22 mouse cellular contexts compared by ENCODE assay signal in genomic region chr14:72598976-72599740, GRCm38 (mm10).
DNase-seq lines count a peak whose midpoint lies in the region; ATAC-seq and TF ChIP-seq lines count a peak whose summit lies in the region.
"Had no signal": no experiment of that assay in that cellular context is flagged by ENCODE, and none has a peak within 500 bp of the region (broad histone marks: within the 10 kb centered on the region; RNA-seq: fewer than 3 reads in every experiment).

No protein-coding gene starts in this region.

- no peak for TF ChIP-seq CTCF in liver, adult 2 months (IDR thresholded peaks at IDR 0.05; ENCODE audit: low read depth, low read length)
- TF ChIP-seq CTCF in liver, postnatal 0 days (IDR thresholded peaks at IDR 0.05; ENCODE audit: low read depth): no peak
- no peak for TF ChIP-seq CTCF in kidney, adult 2 months (conservative IDR thresholded peaks at IDR 0.05; ENCODE audit: insufficient read depth, insufficient read length, low read depth, low read length)

- H3K4me3 ChIP-seq in liver, adult 2 months (ENCODE audit: insufficient read depth, low read depth, low read length): peak overlapping the region; percentile 26; the same call in 1 of the 2 replicates
- no peak overlapping the region for H3K4me3 ChIP-seq in liver, embryonic 11.5 days (ENCODE audit: low read depth, low read length)
- no peak overlapping the region for H3K4me3 ChIP-seq in liver, postnatal 0 days (ENCODE audit: low read depth, low read length)
- H3K4me3 ChIP-seq in macrophage (ENCODE audit: inconsistent target): no peak overlapping the region
- no peak overlapping the region for H3K4me3 ChIP-seq in kidney, adult 2 months (ENCODE audit: insufficient read depth, low read depth, low read length)
- H3K4me3 ChIP-seq: embryonic facial prominence, embryonic 13.5 days; embryonic facial prominence, embryonic 15.5 days; erythroblast, embryonic 14.5 days; forebrain, embryonic 10.5 days; forebrain, embryonic 12.5 days had no signal

- H3K4me1 ChIP-seq in liver, adult 2 months (ENCODE audit: control insufficient read depth, insufficient read depth, low read length): peaks cover 35% of the 10 kb centered on the region
- peaks cover 7% of the 10 kb centered on the region for H3K4me1 ChIP-seq in liver, embryonic 11.5 days (replicated peaks; ENCODE audit: control insufficient read depth, insufficient read depth, low read length)
- H3K4me1 ChIP-seq in liver, postnatal 0 days (ENCODE audit: insufficient read depth): peaks cover 11% of the 10 kb centered on the region; the same call in 1 of the 2 replicates
- peaks cover 5% of the 10 kb centered on the region; the same call in 1 of the 2 replicates for H3K4me1 ChIP-seq in kidney, adult 2 months (ENCODE audit: control insufficient read depth, insufficient read depth, low read length)

- peak overlapping the region; percentile 70 for H3K9ac ChIP-seq in liver, adult 2 months (ENCODE audit: low read depth, low read length)
- H3K9ac ChIP-seq in liver, embryonic 11.5 days (ENCODE audit: low read depth, low read length): no peak overlapping the region
- H3K9ac ChIP-seq in liver, postnatal 0 days (replicated peaks): no peak overlapping the region
- H3K9ac ChIP-seq: embryonic facial prominence, embryonic 15.5 days; forebrain, embryonic 12.5 days had no signal

- no peak overlapping the region for H3K4me2 ChIP-seq in liver, embryonic 11.5 days
- H3K4me2 ChIP-seq in liver, postnatal 0 days (ENCODE audit: low read depth, low read length): no peak overlapping the region; the same call in 1 of the 2 replicates
- H3K4me2 ChIP-seq: embryonic facial prominence, embryonic 13.5 days; embryonic facial prominence, embryonic 15.5 days; forebrain, embryonic 12.5 days had no signal

- WGBS in liver, adult 2 months: 40% methylated on average over 7 of the region's 7 CpGs
- WGBS in liver, embryonic 11.5 days: 90% methylated on average over 7 of the region's 7 CpGs
- WGBS in liver, postnatal 0 days (ENCODE audit: insufficient replicate concordance): 71% methylated on average over 7 of the region's 7 CpGs
- WGBS in macrophage (ENCODE audit: missing documents): 94% methylated on average over 7 of the region's 7 CpGs
- 91% methylated on average over 7 of the region's 7 CpGs for WGBS in kidney, adult 2 months

- ATAC-seq in liver, embryonic 11.5 days (replicated peaks; ENCODE audit: low FRiP score): no peak
- ATAC-seq in liver, postnatal 0 days: peak; percentile 59
- ATAC-seq: forebrain, embryonic 14.5 days had no signal

- peaks cover 18% of the 10 kb centered on the region for H3K36me3 ChIP-seq in liver, adult 2 months (ENCODE audit: control insufficient read depth, insufficient read depth, low read length)
- H3K36me3 ChIP-seq in liver, embryonic 11.5 days (ENCODE audit: control insufficient read depth, insufficient read depth, low read length): no peaks in the 10 kb centered on the region; the same call in 1 of the 2 replicates
- H3K36me3 ChIP-seq in liver, postnatal 0 days (replicated peaks; ENCODE audit: insufficient read depth, low read length): peaks cover 2% of the 10 kb centered on the region
- peaks cover 21% of the 10 kb centered on the region; the same call in 1 of the 2 replicates for H3K36me3 ChIP-seq in macrophage (ENCODE audit: inconsistent target)
- peaks cover 2% of the 10 kb centered on the region; the same call in 1 of the 2 replicates for H3K36me3 ChIP-seq in kidney, adult 2 months (ENCODE audit: control insufficient read depth, insufficient read depth, low read length)
- H3K36me3 ChIP-seq: embryonic facial prominence, embryonic 15.5 days had no signal

- DNase-seq in liver, adult 2 months (ENCODE audit: extremely low read depth, low read depth, low spot score): peak; percentile 94
- DNase-seq in liver, embryonic 11.5 days (ENCODE audit: low spot score): no peak
- DNase-seq in liver, postnatal 0 days: no peak
- DNase-seq in liver: no peak
- no peak for DNase-seq in kidney, adult 2 months
- DNase-seq: adrenal gland, adult 2 months; adrenal gland, postnatal 10 days; adrenal gland, postnatal 25 days; cerebellum, adult 11 months; cerebellum, adult 18-20 months; cerebellum, adult 8-10 months; cerebellum, adult 9-11 months; cerebellum, postnatal 14 days; cerebellum, postnatal 36 days; embryo, embryonic 11 days had no signal

- peak overlapping the region; percentile 87 for H3K27ac ChIP-seq in liver, adult 2 months (replicated peaks; ENCODE audit: insufficient read depth, low read depth, low read length)
- no peak overlapping the region for H3K27ac ChIP-seq in liver, embryonic 11.5 days (ENCODE audit: low read depth, low read length)
- H3K27ac ChIP-seq in liver, postnatal 0 days (ENCODE audit: low read depth): no peak overlapping the region
- peak overlapping the region; percentile 88 for H3K27ac ChIP-seq in macrophage
- no peak overlapping the region for H3K27ac ChIP-seq in kidney, adult 2 months (ENCODE audit: insufficient read depth, low read depth, low read length)
- H3K27ac ChIP-seq: embryonic facial prominence, embryonic 13.5 days; embryonic facial prominence, embryonic 15.5 days; forebrain, embryonic 10.5 days; forebrain, embryonic 12.5 days had no signal

- no peaks in the 10 kb centered on the region for H3K9me3 ChIP-seq in liver, embryonic 11.5 days (ENCODE audit: control insufficient read depth, low read length)
- H3K9me3 ChIP-seq in liver, postnatal 0 days (ENCODE audit: low read length): no peaks in the 10 kb centered on the region
- H3K9me3 ChIP-seq: embryonic facial prominence, embryonic 13.5 days; embryonic facial prominence, embryonic 15.5 days; forebrain, embryonic 10.5 days; forebrain, embryonic 12.5 days had no signal

- H3K79me2 ChIP-seq in liver, adult 2 months (ENCODE audit: control insufficient read depth, insufficient read depth, low read length): peaks cover 33% of the 10 kb centered on the region
- H3K79me2 ChIP-seq in macrophage (ENCODE audit: inconsistent target): peaks cover 92% of the 10 kb centered on the region

- no peak for TF ChIP-seq POLR2A in liver, adult 2 months (IDR thresholded peaks at IDR 0.05; ENCODE audit: extremely low read depth, insufficient read depth, low read length)
- no peak for TF ChIP-seq POLR2A in kidney, adult 2 months (IDR thresholded peaks at IDR 0.05; ENCODE audit: low read depth, low read length)

- H3K27me3 ChIP-seq in liver, adult 2 months (ENCODE audit: control insufficient read depth, insufficient read depth, low read length): no peaks in the 10 kb centered on the region
- no peaks in the 10 kb centered on the region for H3K27me3 ChIP-seq in liver, embryonic 11.5 days (replicated peaks; ENCODE audit: control insufficient read depth, insufficient read depth, low read length)
- no peaks in the 10 kb centered on the region for H3K27me3 ChIP-seq in liver, postnatal 0 days (ENCODE audit: insufficient read depth, low read length)
- H3K27me3 ChIP-seq in kidney, adult 2 months (replicated peaks; ENCODE audit: control insufficient read depth, insufficient read depth, low read length): no peaks in the 10 kb centered on the region
- H3K27me3 ChIP-seq: embryonic facial prominence, embryonic 13.5 days; embryonic facial prominence, embryonic 15.5 days; forebrain, embryonic 12.5 days had no signal

- TF ChIP-seq EP300 in liver, postnatal 0 days (IDR thresholded peaks at IDR 0.05; ENCODE audit: low read depth): no peak

Comparison
In these comparisons a context has a peak if more than half of its experiments do, and no peak if none do; other contexts are left out.
1. H3K27ac ChIP-seq: peak in liver, adult 2 months (single experiment) and macrophage (single experiment); none in liver, embryonic 11.5 days (single experiment), liver, postnatal 0 days (single experiment) and kidney, adult 2 months (single experiment).